Mouse (Mus musculus) cortical plate, adult 2 months (tissue): ENCODE measurements around the gene Uox.

Source experiments
- CTCF ChIP-seq: fragments of 200-500 bp; IDR thresholded peaks from 2 replicates; pipeline ENCODE4 v1.5.1; 2011; ENCODE audit warnings: mild to moderate bottlenecking, control low read depth, low read length; ENCODE audit not compliant: insufficient read depth; ENCODE audit errors: extremely low read depth
- POLR2A ChIP-seq: fragments of 200-500 bp; IDR thresholded peaks from 2 replicates; pipeline ENCODE4 v1.6.1; 2011; ENCODE audit warnings: mild to moderate bottlenecking, low read length, control low read depth; ENCODE audit not compliant: insufficient read depth; ENCODE audit errors: extremely low read depth

DNA sequence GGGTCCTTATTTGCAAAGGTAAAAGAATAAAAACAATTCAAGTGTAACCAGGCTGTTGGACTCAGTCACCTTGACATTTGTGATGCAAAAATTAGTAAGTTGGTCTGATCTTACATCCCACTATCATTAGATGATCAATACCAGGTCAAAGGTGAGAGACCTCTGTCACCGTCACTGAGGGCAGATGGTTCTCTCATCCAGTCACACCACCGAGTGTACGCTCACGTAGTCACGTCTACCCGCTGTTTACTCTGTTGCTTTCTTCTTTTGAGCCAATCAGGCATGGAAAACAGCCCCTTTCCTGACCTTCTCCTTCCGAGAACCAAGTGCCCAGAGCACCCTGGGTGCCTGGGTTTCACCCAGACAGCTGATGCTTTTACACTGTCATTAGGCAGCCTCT, 20.9 kb downstream of the Uox start:
- TF ChIP-seq CTCF (no peak), POLR2A (no peak)
